Mouse (Mus musculus) myocyte (in vitro differentiated cells): Measurements from ENCODE around the gene Chtop. TPM values are rescaled to one million over a fixed set of nuclear protein-coding genes. Genes with fewer than 3 reads are reported as not detected.

Source experiments
- H3K27me3 ChIP-seq: one replicate; pipeline ENCODE4 v1.6.1; 2011; ENCODE audit not compliant: control insufficient read depth, insufficient read depth, insufficient read length
- H3K36me3 ChIP-seq: one replicate; pipeline ENCODE4 v1.6.1; 2011; ENCODE audit not compliant: control insufficient read depth, insufficient read depth
- H3K4me2 ChIP-seq: one replicate; pipeline ENCODE4 v1.6.1; 2011; ENCODE audit warnings: low read depth, control low read depth
- H3K4me3 ChIP-seq: one replicate; pipeline ENCODE4 v1.5.1; 2011; ENCODE audit warnings: mild to moderate bottlenecking, control low read depth, moderate library complexity
- H3K79me2 ChIP-seq: one replicate; pipeline ENCODE4 v1.6.1; 2011; ENCODE audit not compliant: control insufficient read depth, insufficient read depth
- H3ac ChIP-seq: one replicate; pipeline ENCODE4 v1.6.1; 2011; ENCODE audit not compliant: control insufficient read depth, insufficient read length
- CEBPB ChIP-seq: IDR thresholded peaks from 2 replicates; pipeline ENCODE4 v1.6.1; 2011; ENCODE audit warnings: mild to moderate bottlenecking, moderate library complexity; ENCODE audit not compliant: poor library complexity, insufficient read depth, severe bottlenecking
- E2F4 ChIP-seq: IDR thresholded peaks from one replicate; pipeline ENCODE4 v1.6.1; 2011; ENCODE audit warnings: mild to moderate bottlenecking, control low read depth, moderate library complexity; ENCODE audit not compliant: insufficient read depth
- MAX ChIP-seq: IDR thresholded peaks from one replicate; pipeline ENCODE4 v1.6.1; 2011; ENCODE audit warnings: low read depth, mild to moderate bottlenecking, control low read depth
- MYOD1 ChIP-seq, 3 experiments: IDR thresholded peaks; one replicate each; pipeline ENCODE4 v1.6.1; 2011; ENCODE audit warnings: control low read depth in 2 of 3, low read depth in 2 of 3, mild to moderate bottlenecking in 2 of 3, moderate library complexity in 1 of 3; ENCODE audit not compliant: insufficient read length in 2 of 3, control insufficient read depth in 1 of 3
- MYOG ChIP-seq, 3 experiments: IDR thresholded peaks; one replicate each; pipeline ENCODE4 v1.6.1; 2011; ENCODE audit warnings: control low read depth in 2 of 3, low read depth in 2 of 3, mild to moderate bottlenecking in 2 of 3; ENCODE audit not compliant: insufficient read length in 2 of 3, control insufficient read depth in 1 of 3, insufficient read depth in 1 of 3
- POLR2A ChIP-seq: IDR thresholded peaks from one replicate; pipeline ENCODE4 v1.6.1; 2011; ENCODE audit warnings: low read depth, mild to moderate bottlenecking, control low read depth, moderate library complexity; ENCODE audit not compliant: insufficient read length
- POLR2AphosphoS2 ChIP-seq: IDR thresholded peaks from one replicate; pipeline ENCODE4 v1.6.1; 2011; ENCODE audit warnings: low read depth, control low read depth; ENCODE audit not compliant: insufficient read length
- REST ChIP-seq: IDR thresholded peaks from one replicate; pipeline ENCODE4 v1.6.1; 2011; ENCODE audit warnings: mild to moderate bottlenecking, control low read depth, moderate library complexity; ENCODE audit not compliant: insufficient read depth, insufficient read length
- SRF ChIP-seq: IDR thresholded peaks from one replicate; pipeline ENCODE4 v1.6.1; 2011; ENCODE audit warnings: low read depth; ENCODE audit not compliant: control insufficient read depth, insufficient read length
- TCF12 ChIP-seq: IDR thresholded peaks from one replicate; pipeline ENCODE4 v1.6.1; 2011; ENCODE audit warnings: mild to moderate bottlenecking, control low read depth; ENCODE audit not compliant: poor library complexity, insufficient read depth, severe bottlenecking
- TCF3 ChIP-seq: IDR thresholded peaks from one replicate; pipeline ENCODE4 v1.6.1; 2011; ENCODE audit warnings: low read depth, control low read depth; ENCODE audit not compliant: insufficient read length
- USF1 ChIP-seq: IDR thresholded peaks from one replicate; pipeline ENCODE4 v1.6.1; 2011; ENCODE audit warnings: low read depth, mild to moderate bottlenecking, control low read depth, moderate library complexity
- polyA plus RNA-seq: library from polyadenylated mRNA; unstranded; fragments of >200 nt; fragmentation: generic; extraction: Trizol; gene quantifications from one replicate; pipeline ENCODE4 v1.2.1, GENCODE M21; 2012; ENCODE audit warnings: missing spikeins

The Chtop gene
- 108 TPM for polyA plus RNA-seq

DNA sequence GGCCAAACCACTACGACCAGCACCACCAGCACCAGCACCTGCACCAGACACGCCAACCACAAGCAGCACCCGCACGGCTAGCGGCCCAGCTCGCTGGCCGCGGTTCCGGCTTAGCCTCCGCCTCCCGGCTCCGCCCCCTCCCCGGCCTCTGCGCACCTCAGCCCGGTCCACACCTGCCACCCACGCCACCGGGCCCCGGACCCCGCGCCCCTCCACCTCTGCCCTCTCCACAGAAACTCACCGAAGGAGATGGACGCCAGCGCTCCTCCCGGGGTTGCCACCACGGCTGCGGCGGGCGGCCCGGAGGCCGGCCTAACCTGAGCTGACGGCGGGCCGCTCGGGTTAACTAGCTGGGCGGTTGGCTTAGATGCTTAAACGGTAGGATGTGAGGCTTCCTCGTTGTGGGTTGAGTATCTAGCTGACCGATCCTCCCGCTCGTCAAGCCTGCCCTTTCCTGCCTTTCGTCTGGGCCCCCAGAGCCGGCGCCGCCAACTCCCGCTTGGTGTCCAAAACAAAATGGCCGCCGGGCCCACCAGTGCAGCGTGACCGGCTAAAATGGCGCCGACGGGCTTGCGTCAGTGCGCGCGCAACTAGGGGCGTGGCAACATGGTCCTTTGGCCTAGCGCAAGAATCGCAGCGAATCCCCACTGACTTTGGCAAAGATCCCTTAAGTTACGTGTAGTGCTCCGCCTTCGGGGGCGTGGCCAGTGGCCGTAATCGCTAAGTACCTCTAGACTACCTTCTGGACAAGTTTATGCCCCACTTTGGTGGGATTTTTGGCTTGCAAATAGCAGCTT, at the start of gene Chtop:
TSS of gene Chtop (minus strand) at position 549 of the 797 bp plus-strand sequence.
- H3K79me2 ChIP-seq: peaks cover 49% of the 10 kb centered on the region
- H3K4me2 ChIP-seq: peak within 1 kb of the TSS; percentile 92
- no peaks in the 10 kb centered on the region for H3K27me3 ChIP-seq
- H3K4me3 ChIP-seq: peak within 1 kb of the TSS; percentile 91
- peak within 1 kb of the TSS; percentile 65 for H3ac ChIP-seq
- H3K36me3 ChIP-seq: peaks cover 36% of the 10 kb centered on the region
- TF ChIP-seq CEBPB (no peak), TCF12 (no peak), TCF3 (no peak), MYOG (IDR thresholded peaks at IDR 0.05; ENCODE audit: control insufficient read depth in 1 of 3, insufficient read depth in 1 of 3, insufficient read length in 2 of 3, low read depth in 2 of 3) (peak in 1 of 3 experiments; percentile 62), MYOD1 (IDR thresholded peaks at IDR 0.05; ENCODE audit: control insufficient read depth in 1 of 3, insufficient read length in 2 of 3, low read depth in 2 of 3) (peak in 1 of 3 experiments; percentile 15), REST (no peak), POLR2A (peak; percentile 76), E2F4 (peak; percentile 38), SRF (peak; percentile 58), USF1 (no peak), MAX (no peak), POLR2AphosphoS2 (peak; percentile 97)

DNA sequence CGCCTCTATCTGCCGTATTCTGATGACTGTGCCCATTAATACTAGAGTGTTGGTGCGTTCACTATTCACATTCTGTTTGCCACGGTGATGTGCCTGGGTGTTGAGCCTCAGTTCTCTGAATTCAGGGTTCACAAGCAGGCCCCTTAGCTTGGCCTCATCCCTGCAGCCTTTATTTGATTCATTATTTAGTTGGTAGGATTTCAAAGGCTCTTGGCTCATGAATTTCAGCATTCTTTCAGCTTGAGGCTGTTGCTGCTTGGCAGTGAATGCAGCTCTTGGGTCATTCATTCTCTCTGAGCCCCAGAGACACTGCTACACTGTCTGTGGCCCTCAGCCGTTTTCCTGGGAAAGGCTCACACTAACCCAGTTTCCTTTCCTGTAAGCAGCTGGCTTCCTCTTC, 46.7 kb upstream of the Chtop start:
- Histone ChIP-seq H3K4me3 (no peak overlapping the region), H3ac (no peak overlapping the region), H3K4me2 (no peak overlapping the region), H3K27me3 (no peaks in the 10 kb centered on the region), H3K36me3 (no peaks in the 10 kb centered on the region), H3K79me2 (no peaks in the 10 kb centered on the region)
- TF ChIP-seq MYOD1 (IDR thresholded peaks at IDR 0.05; ENCODE audit: control insufficient read depth in 1 of 3, insufficient read length in 2 of 3, low read depth in 2 of 3): no peak

DNA sequence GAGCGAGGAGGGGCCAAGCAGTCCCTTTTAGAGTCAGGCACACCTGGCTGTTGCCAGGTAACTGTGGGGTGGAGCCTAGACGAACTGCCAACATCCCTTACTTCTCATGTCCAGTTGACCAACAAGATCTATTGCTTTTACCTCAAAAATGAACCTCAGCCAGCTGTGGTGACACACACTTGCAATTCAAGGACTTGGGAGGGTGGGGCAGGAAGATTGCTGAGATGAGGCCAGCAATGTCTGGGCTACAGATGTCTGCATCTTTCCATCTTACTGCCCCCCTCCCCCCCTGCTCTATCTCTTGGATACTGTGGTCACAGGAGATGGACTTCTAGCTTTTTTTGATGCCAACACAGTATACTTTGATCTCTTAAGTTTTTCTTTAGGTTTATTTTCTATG, 42.9 kb upstream of the Chtop start:
- TF ChIP-seq MAX (no peak), CEBPB (peak; percentile 80), USF1 (no peak), MYOD1 (IDR thresholded peaks at IDR 0.05; ENCODE audit: control insufficient read depth in 1 of 3, insufficient read length in 2 of 3, low read depth in 2 of 3) (peak in 1 of 3 experiments; percentile 30), TCF12 (peak; percentile 28), E2F4 (no peak), SRF (no peak), POLR2AphosphoS2 (no peak), TCF3 (no peak)
- H3K36me3 ChIP-seq: no peaks in the 10 kb centered on the region
- H3K4me3 ChIP-seq: no peak overlapping the region
- no peaks in the 10 kb centered on the region for H3K27me3 ChIP-seq
- no peak overlapping the region for H3K4me2 ChIP-seq
- H3ac ChIP-seq: no peak overlapping the region
- H3K79me2 ChIP-seq: no peaks in the 10 kb centered on the region

DNA sequence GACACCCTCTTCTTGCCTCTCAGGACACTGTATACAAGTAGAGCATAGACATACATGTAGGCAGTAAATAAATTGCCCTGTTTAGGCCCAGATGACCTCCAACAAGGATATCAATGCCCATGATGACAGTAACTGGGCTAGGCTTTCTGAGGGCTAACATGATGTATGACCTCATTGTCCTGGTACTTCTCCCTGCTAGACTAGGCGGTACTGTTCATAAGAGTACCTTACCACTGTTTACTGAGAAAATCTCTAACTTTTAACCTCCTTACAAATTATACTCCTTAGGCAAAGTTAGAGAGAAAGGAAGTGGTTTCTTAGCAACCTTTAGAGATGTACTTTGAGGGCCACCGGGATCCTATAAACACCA, 41.1 kb upstream of the Chtop start:
- H3K4me3 ChIP-seq: no peak overlapping the region
- no peaks in the 10 kb centered on the region for H3K27me3 ChIP-seq
- no peaks in the 10 kb centered on the region for H3K36me3 ChIP-seq
- peak overlapping the region; percentile 58 for H3K4me2 ChIP-seq
- TF ChIP-seq TCF3 (no peak), TCF12 (no peak), MYOD1 (IDR thresholded peaks at IDR 0.05; ENCODE audit: control insufficient read depth in 1 of 3, insufficient read length in 2 of 3, low read depth in 2 of 3) (no peak), E2F4 (no peak), USF1 (no peak), POLR2A (no peak), MYOG (IDR thresholded peaks at IDR 0.05; ENCODE audit: control insufficient read depth in 1 of 3, insufficient read depth in 1 of 3, insufficient read length in 2 of 3, low read depth in 2 of 3) (no peak), MAX (no peak), SRF (no peak), POLR2AphosphoS2 (no peak), CEBPB (no peak), REST (no peak)
- no peak overlapping the region for H3ac ChIP-seq
- H3K79me2 ChIP-seq: no peaks in the 10 kb centered on the region
